Mouse (Mus musculus) hindlimb bud, embryonic 11.5 days (tissue): ENCODE data around the gene Als2cr12.
"Not testable (repeated sequence)": the region's sequence is repeated elsewhere in the genome, so short reads cannot be mapped to it uniquely, and the experiment has no call there.

Source experiments
- DNase-seq: peaks from one replicate; pipeline ENCODE4 v3.0.0-alpha.2; 2012; ENCODE audit warnings: low read depth, low spot score; ENCODE audit errors: extremely low spot score

The Als2cr12 gene

DNA sequence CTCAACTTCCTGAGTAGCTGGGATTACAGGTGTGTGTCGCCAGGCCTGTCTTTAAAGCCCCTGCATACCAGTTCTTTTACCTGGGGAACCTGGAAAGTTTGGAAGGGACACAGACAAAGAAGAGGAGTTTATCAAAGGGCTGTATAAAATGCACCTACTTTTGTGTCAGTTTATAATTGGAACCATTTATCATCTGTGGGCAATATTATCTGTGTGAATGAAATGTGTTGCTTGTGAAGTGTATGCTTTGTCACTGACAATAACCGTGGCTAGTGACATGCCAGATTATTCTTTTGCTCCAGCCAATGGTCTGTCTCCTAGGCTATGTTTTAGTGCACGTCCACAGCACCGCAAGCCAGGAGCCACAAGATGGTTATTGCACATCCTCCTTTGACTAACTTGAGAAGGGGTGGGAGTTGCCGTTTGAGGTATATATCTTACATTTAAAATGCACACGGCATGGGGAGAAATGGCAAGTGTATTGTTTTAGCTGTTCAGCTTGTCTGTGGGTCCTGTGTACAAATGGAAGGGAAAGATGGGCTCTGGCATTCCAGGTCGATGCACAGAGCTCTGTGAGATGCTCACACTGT lies 23.7 kb upstream of the Als2cr12 start:
- no peak for DNase-seq

DNA sequence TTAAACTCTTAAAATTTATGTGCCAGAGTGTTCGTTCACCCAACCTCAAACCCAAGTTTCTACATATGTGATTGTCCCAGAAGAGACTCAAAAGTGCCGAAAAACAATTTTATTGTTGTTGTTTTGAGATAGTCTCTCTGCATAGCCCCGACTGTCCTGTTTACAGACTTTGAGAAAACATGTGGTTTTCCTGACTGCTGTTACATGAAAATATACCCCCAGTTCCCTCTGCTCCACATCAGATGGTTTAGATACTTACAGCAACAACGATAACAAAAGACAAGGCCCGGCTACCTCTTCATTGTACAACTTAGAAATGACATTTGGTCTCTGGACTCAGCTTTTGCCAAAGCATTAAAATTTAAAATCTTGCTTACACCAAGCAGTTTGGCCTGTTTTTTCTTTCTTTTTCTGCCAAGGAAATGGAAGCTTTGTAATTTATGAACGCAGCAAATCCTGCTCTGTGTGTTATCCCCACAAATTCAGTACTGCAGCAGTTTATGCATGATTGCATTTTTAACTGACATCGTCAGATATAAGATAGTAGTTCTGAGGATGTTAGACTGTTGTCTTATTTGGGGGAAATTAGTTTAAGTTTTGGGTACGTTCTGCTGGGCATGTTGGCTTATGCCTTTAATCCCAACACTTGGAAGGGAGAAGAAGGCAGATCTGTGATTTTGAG lies 21.9 kb upstream of the Als2cr12 start:
- DNase-seq: no peak

DNA sequence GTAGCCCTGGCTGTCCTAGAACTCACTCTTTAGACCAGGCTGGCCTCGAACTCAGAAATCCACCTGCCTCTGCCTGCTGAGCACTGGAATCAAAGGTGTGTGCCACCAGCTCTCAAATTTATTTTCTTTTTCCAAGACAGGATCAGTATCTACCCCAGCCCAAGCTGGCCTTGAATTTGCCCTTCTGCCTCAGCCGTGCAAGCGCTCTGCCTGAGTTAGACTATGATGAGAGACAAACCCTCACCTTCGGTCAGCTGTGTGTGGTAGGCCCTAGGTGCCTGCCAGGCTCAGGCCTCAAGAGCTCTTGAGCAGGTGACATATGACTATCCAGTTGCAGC lies 21.1 kb upstream of the Als2cr12 start:
- DNase-seq: no peak

DNA sequence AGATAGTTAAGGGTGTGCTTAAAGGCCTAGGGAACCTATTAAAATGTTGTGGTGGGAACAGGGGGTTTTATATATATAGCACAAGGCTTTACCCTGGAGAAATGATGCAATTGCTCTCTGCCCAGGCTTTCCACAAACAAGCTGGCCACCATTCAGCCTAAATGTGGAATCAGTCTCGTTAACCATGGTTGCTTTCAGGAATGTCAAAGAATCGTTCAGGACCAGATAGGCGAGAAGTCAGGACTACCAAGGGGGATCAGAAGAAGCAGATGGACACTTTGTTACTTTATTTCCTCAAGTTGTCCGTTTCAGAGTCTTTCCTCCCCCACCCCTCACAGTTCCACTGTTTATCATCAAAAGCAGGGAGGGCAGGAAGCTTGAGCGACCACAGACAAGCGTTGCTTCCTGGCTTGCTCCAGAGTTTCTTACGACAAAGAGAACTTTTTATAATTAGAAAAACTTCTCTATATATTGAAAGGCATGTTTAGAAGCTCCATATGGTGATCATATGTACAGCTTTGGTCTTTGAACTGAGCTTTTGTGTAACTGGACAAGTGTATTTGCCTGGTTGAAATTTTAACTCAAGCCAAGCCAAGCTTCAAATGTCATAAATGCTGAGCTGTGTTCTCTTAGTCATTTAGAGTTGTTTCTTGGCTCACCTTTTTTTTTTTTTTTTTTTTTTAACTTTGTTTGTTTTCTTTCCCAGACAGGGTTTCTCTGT lies 20.5 kb upstream of the Als2cr12 start:
- DNase-seq: no peak

DNA sequence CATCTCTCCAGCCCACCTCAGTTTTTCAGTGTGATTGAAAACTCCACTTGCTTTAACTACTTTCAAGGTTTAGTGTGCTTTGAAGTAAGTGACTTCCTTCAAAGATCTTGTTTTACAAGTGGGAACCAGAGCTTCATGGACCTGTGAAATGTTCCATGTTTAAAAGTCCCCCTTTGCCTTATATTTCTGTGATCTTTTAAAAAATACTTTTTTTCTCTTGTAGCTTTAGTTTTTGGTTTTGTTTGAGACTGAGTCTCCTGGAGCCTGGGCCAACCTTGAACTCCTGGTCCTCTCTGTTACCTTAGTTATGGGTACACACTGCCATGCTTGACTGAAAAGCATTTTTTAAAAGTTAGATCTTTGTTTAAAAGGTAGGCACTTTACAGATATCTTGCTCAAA lies 19.7 kb upstream of the Als2cr12 start:
- DNase-seq: no peak

DNA sequence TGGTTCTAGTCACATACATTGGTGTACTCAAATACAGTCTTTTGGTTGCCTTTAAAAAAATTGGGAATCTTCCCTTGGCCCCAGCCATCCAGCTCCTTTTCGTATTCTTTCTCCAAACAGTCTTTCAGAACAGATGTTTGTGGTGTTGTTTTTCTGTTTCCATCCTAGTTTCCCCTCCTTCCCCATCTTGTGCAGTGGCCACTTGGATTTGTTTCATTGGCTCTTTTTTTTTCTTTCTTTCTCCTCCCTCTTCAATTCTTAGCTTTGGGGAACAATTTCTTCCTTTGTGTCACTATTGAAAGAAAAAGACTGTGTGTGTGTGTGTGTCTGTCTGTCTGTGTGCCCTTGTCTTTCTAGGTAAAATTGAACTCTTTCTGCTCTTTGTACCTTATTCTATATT lies 18.6 kb upstream of the Als2cr12 start:
- DNase-seq: no peak

DNA sequence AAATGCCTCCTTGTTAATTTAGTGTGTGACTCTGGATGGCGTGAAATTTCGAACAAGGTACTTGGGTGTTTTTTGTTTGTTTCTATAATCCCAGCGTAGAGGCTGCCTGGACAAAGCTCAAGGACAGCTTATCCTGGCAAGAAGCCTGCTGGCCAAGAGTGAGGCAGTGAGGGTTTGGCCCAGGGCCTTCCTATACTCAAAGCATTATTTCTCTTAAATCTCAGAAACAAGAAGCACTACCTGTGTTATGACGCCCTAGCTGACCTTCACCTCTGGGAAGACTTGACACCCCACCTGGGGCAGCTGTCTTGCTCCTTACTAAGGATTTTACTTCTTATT lies 18.1 kb upstream of the Als2cr12 start:
- DNase-seq: no peak

DNA sequence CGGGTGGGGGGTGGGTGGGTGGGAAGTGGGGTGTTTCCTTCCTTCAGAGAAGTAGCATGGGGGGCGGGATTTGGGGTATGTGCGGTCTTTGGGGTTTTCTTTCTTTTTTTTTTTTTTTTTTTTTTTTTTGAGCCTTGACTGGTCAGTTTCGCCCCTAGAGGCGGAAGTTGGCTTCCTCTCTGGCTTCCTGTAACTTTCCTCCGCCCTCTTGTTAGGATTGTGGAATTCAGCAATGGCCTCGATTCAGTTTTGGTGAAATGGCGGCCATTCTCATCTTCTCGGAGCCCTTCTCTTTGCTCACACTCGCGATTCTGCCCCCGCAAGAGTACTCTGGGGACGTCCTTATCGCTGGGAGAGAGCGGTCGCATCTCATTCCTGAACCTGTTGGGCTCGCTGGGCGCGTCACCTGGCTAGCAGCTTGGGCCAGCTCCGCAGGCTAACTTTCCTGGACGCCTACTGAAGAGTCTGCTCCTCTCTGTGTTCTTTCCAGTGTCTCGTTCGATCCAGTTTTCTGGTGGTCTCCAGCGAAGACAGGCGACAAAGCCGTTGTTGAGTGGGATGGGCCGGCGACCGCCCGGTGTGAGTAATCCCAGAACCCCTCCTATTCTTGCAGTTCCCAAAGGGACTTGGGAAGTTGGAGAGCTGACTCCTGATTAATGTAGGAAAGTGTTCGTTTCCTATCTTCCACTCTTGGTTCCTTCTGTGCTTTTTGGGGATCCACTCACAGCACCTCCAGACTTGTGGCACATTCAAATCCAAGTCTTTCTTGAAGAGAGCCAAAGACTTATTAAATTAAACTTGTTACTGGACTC lies 17.5 kb upstream of the Als2cr12 start:
- no peak for DNase-seq

DNA sequence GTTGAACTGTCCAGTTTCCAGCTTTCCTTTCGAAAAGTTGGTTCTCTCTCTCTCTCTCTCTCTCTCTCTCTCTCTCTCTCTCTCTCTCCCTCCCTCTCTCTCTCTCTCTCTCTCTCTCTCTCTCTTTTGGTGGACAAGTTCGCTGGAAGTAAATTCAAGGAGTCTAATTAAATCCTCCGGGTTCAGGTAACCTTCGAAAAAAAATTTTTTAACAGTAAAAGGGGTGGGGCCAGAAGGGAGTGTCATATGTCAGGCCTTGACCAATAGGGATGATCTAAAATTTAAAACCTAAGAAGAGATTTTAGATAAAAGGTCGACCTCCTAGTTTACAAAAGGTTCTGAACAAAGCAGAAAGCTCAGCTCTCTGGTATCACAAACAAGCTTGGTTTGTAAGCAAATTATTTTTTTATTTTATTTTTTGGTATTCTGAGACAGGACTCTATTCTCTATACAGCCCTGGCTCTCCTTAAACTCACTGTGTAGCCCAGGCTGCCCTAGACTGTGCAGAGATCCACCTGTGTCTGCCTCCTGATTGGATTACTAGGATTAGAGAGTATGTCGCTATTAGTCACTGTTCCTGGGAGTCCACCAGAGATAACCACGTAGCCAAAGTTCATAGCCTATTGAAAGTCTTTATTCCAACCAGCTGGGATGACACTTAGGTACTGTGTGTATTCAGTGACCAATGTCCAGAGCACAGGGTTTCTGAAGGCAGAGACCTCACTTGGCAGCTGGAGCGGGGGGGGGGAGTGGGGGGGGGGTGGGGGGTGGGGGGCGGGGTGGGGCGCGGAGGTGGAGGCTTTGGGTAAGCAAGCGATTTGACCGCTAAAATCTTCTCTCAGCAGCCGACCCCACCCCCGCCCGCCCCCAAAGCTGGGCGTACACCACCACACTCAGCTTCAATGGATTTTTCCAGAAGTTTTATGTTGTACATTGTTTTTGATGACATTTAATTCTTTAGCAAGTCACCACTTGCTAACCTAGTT lies 16.6 kb upstream of the Als2cr12 start:
- no peak for DNase-seq

DNA sequence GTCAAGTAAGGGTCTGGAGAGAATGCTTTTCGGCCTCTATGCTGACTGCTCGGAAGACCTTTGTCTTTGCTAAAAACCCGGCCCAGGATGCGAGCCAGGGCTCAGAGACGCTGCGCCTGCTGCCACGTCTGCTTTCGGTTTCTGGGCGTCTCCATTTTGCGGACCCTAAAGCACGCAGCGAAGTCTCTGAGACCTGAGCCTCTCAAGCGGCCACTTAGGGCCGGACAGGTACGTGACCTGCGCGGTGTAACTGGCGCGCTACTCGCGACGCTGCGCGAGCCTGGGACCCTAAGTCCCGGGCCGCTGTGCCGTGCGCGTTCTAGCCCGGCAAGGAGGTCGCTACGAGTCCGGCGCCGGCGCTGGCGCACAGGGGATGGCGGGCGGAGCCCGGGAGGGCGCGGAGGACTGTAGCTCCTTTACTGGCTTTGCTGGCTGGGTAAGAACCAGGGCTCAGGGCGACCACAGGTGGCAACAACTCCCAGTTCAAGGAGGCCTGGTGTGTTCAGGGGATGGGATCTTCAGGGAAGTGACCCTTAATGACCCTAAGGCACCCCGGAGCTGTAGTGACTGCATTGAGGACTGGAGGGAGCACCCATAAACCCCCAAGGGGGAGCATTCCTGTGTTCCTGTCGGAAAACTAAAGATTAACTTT lies 15.7 kb upstream of the Als2cr12 start, which contains the start of gene Cflar:
TSS of gene Cflar (plus strand) at position 144 of the 652 bp plus-strand sequence.
- DNase-seq: no peak

DNA sequence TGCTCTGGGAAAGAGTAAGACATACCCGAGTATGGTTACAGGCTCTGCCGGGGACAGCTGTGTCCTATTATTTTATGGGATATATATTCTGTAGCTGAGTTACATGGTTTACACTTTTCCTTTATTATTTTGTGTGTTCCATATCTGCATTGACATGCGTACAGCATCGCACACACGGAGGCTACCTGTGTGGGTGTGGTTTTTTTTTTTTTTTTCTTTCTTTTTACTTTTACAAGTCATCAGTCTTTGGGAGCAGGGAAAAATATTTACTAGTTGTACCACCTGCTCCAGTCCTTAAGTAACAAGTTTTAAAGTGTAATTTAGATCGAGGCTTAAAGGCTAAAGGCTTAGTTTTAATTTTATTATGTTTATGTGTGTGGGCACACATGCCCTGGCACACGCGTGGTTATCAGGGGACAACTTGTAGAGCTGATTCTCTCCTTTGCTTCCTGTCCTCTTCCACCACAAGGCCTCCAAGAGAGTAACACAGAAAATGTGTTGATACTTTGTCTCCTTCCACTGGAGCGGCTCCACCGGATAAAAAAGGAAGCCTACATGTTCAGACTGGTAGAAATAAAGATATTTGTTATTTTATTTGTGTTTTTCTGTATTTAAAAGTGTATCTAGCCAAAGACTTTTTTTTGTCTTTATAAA lies 15.0 kb upstream of the Als2cr12 start:
- DNase-seq: no peak

DNA sequence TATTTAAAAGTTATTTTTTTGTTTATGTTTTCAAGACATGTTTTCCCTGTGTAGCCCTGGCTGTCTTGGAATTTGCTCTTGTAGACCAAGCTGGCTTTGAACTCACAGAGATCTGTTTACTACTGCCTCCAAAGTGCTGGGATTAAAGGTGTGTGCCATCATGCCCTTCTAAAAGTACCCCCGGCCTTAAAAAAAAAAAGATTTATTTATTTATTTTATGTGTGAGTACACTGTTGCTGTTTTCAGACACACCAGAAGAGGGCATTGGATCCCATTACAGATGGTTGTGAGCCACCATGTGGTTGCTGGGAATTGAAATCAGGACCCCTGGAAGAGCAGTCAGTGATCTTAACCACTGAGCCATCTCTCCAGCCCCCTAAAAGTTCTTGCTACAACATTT lies 14.3 kb upstream of the Als2cr12 start:
- not testable (repeated sequence) for DNase-seq

DNA sequence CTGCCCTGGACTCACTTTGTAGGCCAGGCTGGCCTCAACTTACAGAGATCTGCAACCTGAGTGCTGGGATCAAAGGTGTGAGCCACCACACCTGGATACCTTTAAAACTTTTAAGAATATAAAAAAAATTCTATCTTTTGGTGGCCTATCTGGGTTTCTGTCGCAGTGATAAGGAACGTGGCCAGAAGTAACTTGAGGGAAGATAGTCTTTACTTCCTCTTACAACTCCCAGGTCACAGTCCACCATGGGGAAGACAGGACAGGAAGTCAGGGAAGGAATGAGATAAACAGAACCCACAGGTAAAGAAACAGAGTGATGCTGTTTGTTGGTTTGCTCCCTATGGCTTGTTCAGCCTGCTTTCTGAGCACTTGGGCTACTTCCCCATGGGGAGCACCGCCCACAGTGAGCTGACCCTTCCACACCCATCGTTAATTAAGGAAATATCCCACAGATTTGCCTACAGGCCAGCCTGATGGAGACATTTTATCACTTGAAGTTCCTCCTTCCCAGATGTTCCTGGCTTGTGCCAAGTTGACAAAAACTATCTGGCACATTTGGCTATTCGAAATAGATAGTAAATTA lies 4.9 kb upstream of the Als2cr12 start:
- not testable (repeated sequence) for DNase-seq

DNA sequence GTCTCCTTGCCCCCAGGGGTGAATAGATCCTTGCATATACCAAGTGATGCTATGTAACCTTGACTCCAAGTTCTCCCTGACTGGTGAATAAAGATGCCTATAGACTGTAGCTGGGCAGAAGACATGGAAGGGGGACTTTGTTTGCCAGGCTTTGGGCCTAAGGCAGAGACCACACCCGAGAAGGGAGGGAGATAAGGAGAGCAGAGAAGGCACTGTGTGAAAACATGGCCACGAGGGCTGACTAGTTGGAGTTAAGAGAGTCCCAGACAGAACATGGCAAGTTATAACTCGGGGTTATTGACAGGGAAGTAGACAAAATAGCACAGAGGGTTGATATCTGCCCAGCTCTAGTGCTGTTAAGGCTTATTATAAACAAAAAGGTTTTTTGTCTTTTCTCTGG lies 4.2 kb upstream of the Als2cr12 start:
- DNase-seq: no peak

DNA sequence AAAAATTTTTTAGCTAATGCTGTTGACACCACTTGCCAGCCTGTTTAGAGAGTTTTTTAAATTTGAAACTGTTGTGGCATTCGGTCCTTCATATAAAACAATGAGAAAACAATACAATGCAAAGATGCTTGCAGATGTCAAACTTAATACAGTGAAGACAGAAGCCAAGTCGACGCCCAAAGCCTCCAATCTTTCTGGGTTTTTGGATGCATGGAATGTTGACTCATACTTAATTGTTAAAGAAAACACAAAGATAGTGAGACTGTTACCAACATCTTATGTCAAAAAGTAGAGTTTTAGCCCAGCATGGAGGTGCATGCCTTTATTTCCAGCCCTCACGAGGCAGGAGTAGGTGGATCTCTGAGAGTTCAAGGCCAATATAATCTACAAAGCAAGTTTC lies 3.0 kb upstream of the Als2cr12 start:
- DNase-seq: no peak

DNA sequence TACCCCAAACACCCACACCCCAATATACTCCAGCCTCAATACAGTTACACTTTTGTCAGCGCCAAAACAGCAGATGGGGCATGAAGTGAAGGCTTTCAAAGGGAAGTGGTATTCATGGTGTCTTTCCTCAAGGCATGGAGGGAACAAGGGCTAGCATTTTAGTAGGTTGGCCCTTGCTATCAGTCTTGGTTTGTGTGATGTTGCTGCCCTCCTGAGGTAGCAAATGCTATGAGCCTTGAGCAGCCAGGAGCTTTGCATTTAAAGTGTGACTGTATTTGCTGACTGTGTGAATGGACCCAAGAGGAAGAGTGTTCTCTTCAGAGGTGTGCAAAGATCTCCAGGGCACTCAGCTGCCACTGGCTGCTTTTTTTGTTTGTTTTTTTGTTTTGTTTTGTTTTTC lies 1.8 kb upstream of the Als2cr12 start:
- DNase-seq: not testable (repeated sequence)

DNA sequence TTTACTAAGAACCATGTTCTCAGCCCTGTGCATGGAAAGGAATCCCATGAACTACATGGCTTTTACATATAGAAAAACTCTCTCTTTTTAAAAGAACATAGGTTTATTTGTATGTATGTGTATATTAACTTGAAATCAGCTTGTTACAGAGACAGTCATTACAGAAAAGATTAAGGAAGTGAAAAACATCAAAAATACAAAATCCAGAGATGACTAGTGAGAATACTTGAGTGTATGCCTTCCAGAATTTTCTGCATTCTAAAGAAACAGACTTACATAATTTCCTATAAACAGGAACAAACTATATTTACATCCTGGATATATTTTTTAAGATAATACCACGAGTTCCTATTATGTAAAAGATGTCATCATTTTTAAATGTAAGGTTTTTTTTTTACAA lies 2.1 kb downstream of the Als2cr12 start:
- DNase-seq: no peak

DNA sequence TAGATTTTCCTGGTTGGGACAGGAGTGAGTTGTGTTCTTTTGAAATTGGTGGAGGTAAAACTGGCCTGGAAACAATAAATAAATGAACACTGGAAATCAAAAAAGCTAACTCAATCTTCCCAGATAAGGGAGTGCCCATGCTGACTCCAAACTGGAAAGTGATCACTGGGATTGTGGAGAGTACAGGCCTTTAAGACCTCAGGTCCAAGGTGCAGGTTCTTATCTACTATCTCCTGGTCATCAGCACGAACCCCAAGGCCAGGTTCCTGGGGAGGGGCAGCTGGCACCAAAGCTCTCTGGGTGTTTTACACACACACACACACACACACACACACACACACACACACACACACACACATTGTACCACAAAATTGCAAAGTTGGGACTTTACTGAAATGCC lies 4.1 kb downstream of the Als2cr12 start:
- not testable (repeated sequence) for DNase-seq

DNA sequence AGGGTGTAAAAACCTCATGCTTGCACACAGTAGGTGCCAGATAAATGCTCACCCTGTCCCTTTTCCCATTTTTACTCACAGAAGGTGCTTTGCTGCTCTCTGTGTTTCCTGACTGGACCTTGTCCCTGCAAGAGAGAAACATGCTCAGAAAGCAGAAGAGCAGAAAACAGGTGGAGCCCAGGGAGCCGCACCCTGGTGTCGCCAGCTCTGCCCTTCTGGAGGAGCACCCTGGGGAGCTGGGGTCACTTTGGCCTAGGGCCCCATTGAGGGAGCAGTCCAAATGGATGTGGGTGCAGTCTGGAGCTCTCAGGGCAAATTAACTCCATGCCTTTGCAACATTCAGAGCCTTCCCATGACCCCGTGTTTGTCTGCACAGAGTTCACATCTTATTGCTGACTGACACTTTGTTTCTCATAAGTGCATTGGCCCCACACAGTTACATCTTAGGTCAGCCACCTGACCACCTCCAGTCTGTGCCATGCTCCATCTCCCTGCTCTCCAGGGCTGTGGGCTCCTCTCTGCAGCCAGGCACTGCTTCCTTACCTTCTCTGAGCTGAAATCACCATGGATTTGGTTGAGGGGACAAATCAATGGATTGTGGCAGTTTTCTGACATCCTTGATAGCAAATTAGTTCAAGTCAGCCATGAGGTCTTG lies 4.8 kb downstream of the Als2cr12 start:
- not testable (repeated sequence) for DNase-seq
